13 mouse cellular contexts compared by ENCODE assay signal in the genomic region with DNA sequence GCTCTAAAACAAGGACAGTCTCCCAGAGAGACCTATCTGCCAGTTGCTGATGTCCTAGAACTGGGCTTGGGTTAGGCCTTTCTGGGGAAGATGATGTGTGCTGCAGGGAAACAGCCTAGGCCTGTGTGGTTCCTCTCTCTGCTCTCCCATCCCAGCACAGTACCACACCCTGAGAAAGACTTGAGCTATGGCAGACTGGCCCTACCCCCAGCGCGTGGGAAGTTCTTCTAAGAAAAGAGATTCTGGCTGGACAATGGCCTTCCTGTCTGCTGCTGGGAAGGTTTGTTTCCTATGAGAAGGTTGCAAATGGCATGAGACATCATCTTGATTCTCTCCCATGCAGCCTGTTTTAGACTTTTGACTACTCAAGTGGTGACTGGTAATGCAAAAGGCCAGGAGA.
DNase-seq lines count a peak whose midpoint lies in the region; ATAC-seq lines count a peak whose summit lies in the region.
"Had no signal": no experiment of that assay in that cellular context is flagged by ENCODE, and none has a peak within 500 bp of the region (broad histone marks: within the 10 kb centered on the region; RNA-seq: fewer than 3 reads in every experiment).

No protein-coding gene starts in this region.

- H3K9me3 ChIP-seq in limb, embryonic 15.5 days = no peaks in the 10 kb centered on the region
- H3K9me3 ChIP-seq in limb, embryonic 10.5 days (replicated peaks) = no peaks in the 10 kb centered on the region
- no peaks in the 10 kb centered on the region for H3K9me3 ChIP-seq in forebrain, embryonic 12.5 days
- H3K9me3 ChIP-seq: neural tube, embryonic 15.5 days had no signal

- DNase-seq in heart, adult 18-20 months = peak; percentile 33 to 47
- DNase-seq in heart, adult 8-10 months (ENCODE audit: low spot score) = no peak
- no peak for DNase-seq in limb, embryonic 10.5 days (ENCODE audit: low spot score)
- DNase-seq in heart, postnatal 4 days = peak; percentile 39
- peak; percentile 62 for DNase-seq in lung, postnatal 25 days (ENCODE audit: low spot score)
- no peak for DNase-seq in gastrocnemius, postnatal 36 days
- DNase-seq: gastrocnemius, postnatal 10 days; right cerebral cortex, postnatal 4 days had no signal

- no peaks in the 10 kb centered on the region for H3K27me3 ChIP-seq in limb, embryonic 15.5 days
- no peaks in the 10 kb centered on the region for H3K27me3 ChIP-seq in limb, embryonic 10.5 days (ENCODE audit: low read depth, poor library complexity, severe bottlenecking)
- H3K27me3 ChIP-seq in forebrain, embryonic 12.5 days = no peaks in the 10 kb centered on the region
- H3K27me3 ChIP-seq: neural tube, embryonic 15.5 days had no signal

- 0 out of 2 replicates have a peak, but pooled peaks cover 3% of the 10 kb centered on the region for H3K4me1 ChIP-seq in limb, embryonic 15.5 days
- H3K4me1 ChIP-seq in limb, embryonic 10.5 days = peaks cover 11% of the 10 kb centered on the region
- H3K4me1 ChIP-seq in forebrain, embryonic 12.5 days = peaks cover 25% of the 10 kb centered on the region

- no peaks in the 10 kb centered on the region for H3K36me3 ChIP-seq in limb, embryonic 15.5 days
- H3K36me3 ChIP-seq in limb, embryonic 10.5 days = no peaks in the 10 kb centered on the region
- H3K36me3 ChIP-seq in forebrain, embryonic 12.5 days (replicated peaks) = no peaks in the 10 kb centered on the region
- H3K36me3 ChIP-seq: neural tube, embryonic 15.5 days had no signal

- ATAC-seq in limb, embryonic 15.5 days (ENCODE audit: insufficient number of reproducible peaks, low FRiP score, low TSS enrichment, low read depth) = 0 out of 2 replicates have a peak, but pooled peaks have one; percentile 48
- ATAC-seq in forebrain, embryonic 12.5 days (ENCODE audit: low FRiP score) = no peak
- ATAC-seq: CD4-positive, CD25-positive, alpha-beta regulatory T cell, adult 4 months had no signal

- no peak overlapping the region for H3K4me2 ChIP-seq in limb, embryonic 15.5 days
- H3K4me2 ChIP-seq in forebrain, embryonic 12.5 days = no peak overlapping the region
- H3K4me2 ChIP-seq: neural tube, embryonic 15.5 days had no signal

- no peak overlapping the region for H3K4me3 ChIP-seq in limb, embryonic 15.5 days
- H3K4me3 ChIP-seq in limb, embryonic 10.5 days = no peak overlapping the region
- no peak overlapping the region for H3K4me3 ChIP-seq in forebrain, embryonic 12.5 days (replicated peaks)
- H3K4me3 ChIP-seq: erythroblast, embryonic 14.5 days; neural tube, embryonic 15.5 days had no signal

- intact Hi-C loops in gastrocnemius, postnatal 36 days (cut with DNase I) = no loop called here

- no peak overlapping the region for H3K9ac ChIP-seq in limb, embryonic 15.5 days
- H3K9ac ChIP-seq in forebrain, embryonic 12.5 days = no peak overlapping the region
- H3K9ac ChIP-seq: neural tube, embryonic 15.5 days had no signal

- H3K27ac ChIP-seq in limb, embryonic 15.5 days = no peak overlapping the region
- no peak overlapping the region for H3K27ac ChIP-seq in limb, embryonic 10.5 days
- no peak overlapping the region for H3K27ac ChIP-seq in forebrain, embryonic 12.5 days
- H3K27ac ChIP-seq: neural tube, embryonic 15.5 days had no signal

- 84% methylated on average over 2 of the region's 2 CpGs for WGBS in limb, embryonic 15.5 days
- 87% methylated on average over 2 of the region's 2 CpGs for WGBS in limb, embryonic 10.5 days
- WGBS in forebrain, embryonic 12.5 days = 85% methylated on average over 2 of the region's 2 CpGs

Comparison
In these comparisons a context has a peak if more than half of its experiments do, and no peak if none do; other contexts are left out.
1. DNase-seq: peak in heart, adult 18-20 months (2 of 2), heart, postnatal 4 days (single experiment) and lung, postnatal 25 days (single experiment); none in heart, adult 8-10 months (single experiment), limb, embryonic 10.5 days (single experiment) and gastrocnemius, postnatal 36 days (0 of 2).